Mouse (Mus musculus) gastrocnemius, postnatal 25 days (tissue): ENCODE measurements around the gene Keg1. TPM values are rescaled to one million over a fixed set of nuclear protein-coding genes. Genes with fewer than 3 reads are reported as not detected.

Experiments
- DNase-seq: peaks from one replicate; pipeline ENCODE4 v3.0.0; 2022
- total RNA-seq, 2 experiments: library from RNA; stranded (reverse); gene quantifications; 1 replicate in 1 of 2; 2 replicates in 1 of 2; pipeline ENCODE4 v1.2.3; 2021

Keg1 gene
- total RNA-seq, 2 experiments from 2014 or later: not detected

GRCm38 (mm10) chr19:12765308-12765707, 69.7 kb downstream of the Keg1 start, which contains the start of gene Cntf:
Gene Cntf, minus strand, starts transcription at chr19:12765632.
- DNase-seq: no peak

Other genes starting within 250 kb of the Keg1 start
- under 1 TPM; 0.74 to 0.88 TPM for gene Mpeg1, start 235.0 kb upstream of the Keg1 start, total RNA-seq
- 1 to 10 TPM; 6.2 to 6.7 TPM for gene Dtx4, start 194.3 kb upstream of the Keg1 start, total RNA-seq
- 1 to 10 TPM; 2.5 to 3.9 TPM for gene Fam111a, start 150.0 kb upstream of the Keg1 start, total RNA-seq
- not detected for gene Gm4952, start 95.8 kb upstream of the Keg1 start, total RNA-seq
- not detected for gene Glyat, start 62.5 kb upstream of the Keg1 start, total RNA-seq
- not detected for gene Olfr1442, start 25.3 kb upstream of the Keg1 start, total RNA-seq
- gene Olfr1443, start 17.7 kb upstream of the Keg1 start, total RNA-seq: not detected
- gene Cntf, start 69.8 kb downstream of the Keg1 start, total RNA-seq: 1 to 10 TPM; 3.2 to 3.4 TPM
- gene Zfp91, start 100.3 kb downstream of the Keg1 start, total RNA-seq: 10 to 100 TPM; 82.9 to 97.8 TPM
- gene Lpxn, start 100.4 kb downstream of the Keg1 start, total RNA-seq: under 1 TPM; 0.36 to 0.38 TPM
- not detected for gene Gm5244, start 150.9 kb downstream of the Keg1 start, total RNA-seq
- gene Olfr1444, start 161.5 kb downstream of the Keg1 start, total RNA-seq: not detected
- gene Olfr1445, start 188.1 kb downstream of the Keg1 start, total RNA-seq: not detected
- not detected for gene Olfr1446, start 197.7 kb downstream of the Keg1 start, total RNA-seq
- gene Olfr1447, start 208.0 kb downstream of the Keg1 start, total RNA-seq: not detected
- gene Olfr1448, start 228.6 kb downstream of the Keg1 start, total RNA-seq: not detected
- not detected for gene Olfr1449, start 235.1 kb downstream of the Keg1 start, total RNA-seq